Mouse (Mus musculus): ENCODE data around the gene Arhgdia. TPM values are rescaled to one million over a fixed set of nuclear protein-coding genes. Genes with fewer than 3 reads are reported as not detected.

The Arhgdia gene
- total and polyA plus RNA-seq, 3 experiments: 172 to 958 (median 417) TPM

- H3K9ac ChIP-seq (ENCODE audit: insufficient read depth, low read depth): no peak overlapping the region
- dilution Hi-C loops (cut with MboI; ENCODE audit: extremely low pct_ligation_motif_present, extremely low pct_unique_long_range_greater_than_20kb, low sequenced_read_pairs) (no loop called here), in situ Hi-C loops (cut with MboI; ENCODE audit: low pct_ligation_motif_present, low pct_unique_long_range_greater_than_20kb, low sequenced_read_pairs) (no loop called here)
- TF ChIP-seq POLR2A (IDR thresholded peaks at IDR 0.05; ENCODE audit: low read depth, low read length) (no peak), ZC3H11A (IDR thresholded peaks at IDR 0.05; ENCODE audit: low read depth, low read length) (no peak), ETS1 (conservative IDR thresholded peaks at IDR 0.05; ENCODE audit: low read depth, low read length) (no peak), CHD2 (IDR thresholded peaks at IDR 0.05; ENCODE audit: low read length) (no peak), MYC (IDR thresholded peaks at IDR 0.05; ENCODE audit: low read depth, low read length) (no peak), ELF1 (IDR thresholded peaks at IDR 0.05; ENCODE audit: low read depth, low read length) (no peak), TBP (conservative IDR thresholded peaks at IDR 0.05; ENCODE audit: low read depth, low read length) (no peak), UBTF (IDR thresholded peaks at IDR 0.05; ENCODE audit: low read depth, low read length) (no peak), IRF4 (IDR thresholded peaks at IDR 0.05; ENCODE audit: low read depth, low read length) (no peak), BHLHE40 (IDR thresholded peaks at IDR 0.05; ENCODE audit: low read depth, low read length) (no peak), MAFK (IDR thresholded peaks at IDR 0.05; ENCODE audit: insufficient replicate concordance, low read length) (no peak), PAX5 (IDR thresholded peaks at IDR 0.05; ENCODE audit: low read length) (no peak), MAZ (IDR thresholded peaks at IDR 0.05; ENCODE audit: low read depth, low read length) (no peak), EP300 (IDR thresholded peaks at IDR 0.05; ENCODE audit: low read length) (no peak), MXI1 (IDR thresholded peaks at IDR 0.05; ENCODE audit: low read depth, low read length) (no peak), NRF1 (IDR thresholded peaks at IDR 0.05; ENCODE audit: low read depth, low read length) (no peak), ZMIZ1 (IDR thresholded peaks at IDR 0.05; ENCODE audit: low read depth, low read length) (no peak), GABPA (IDR thresholded peaks at IDR 0.05; ENCODE audit: insufficient replicate concordance, low read depth, low read length) (no peak), POLR2AphosphoS2 (IDR thresholded peaks at IDR 0.05; ENCODE audit: low read depth, low read length) (no peak)
- H3K27ac ChIP-seq (ENCODE audit: insufficient read depth, low read depth): no peak overlapping the region
- H3K4me3 ChIP-seq (replicated peaks in 1 of 3; ENCODE audit: low read depth in 2 of 3, low read length in 2 of 3, poor library complexity in 1 of 3): no peak overlapping the region
- no peaks in the 10 kb centered on the region for H3K79me2 ChIP-seq (replicated peaks; ENCODE audit: control insufficient read depth, extremely low read depth, insufficient read depth, poor library complexity, severe bottlenecking)
- H3K4me1 ChIP-seq (ENCODE audit: control insufficient read depth in 1 of 2, insufficient read depth in 2 of 2): peaks cover 0 to 14% of the 10 kb centered on the region in 2 experiments; a peak in 2 of 4 replicates
- peaks cover 13% of the 10 kb centered on the region for H3K9me3 ChIP-seq (replicated peaks; ENCODE audit: low read length)
- no peak for DNase-seq (ENCODE audit: extremely low read depth)
- no peak overlapping the region for H3K4me2 ChIP-seq (ENCODE audit: insufficient read depth, low read depth, poor library complexity, severe bottlenecking)
- peaks cover 27% of the 10 kb centered on the region for H3K27me3 ChIP-seq (replicated peaks)
- no peaks in the 10 kb centered on the region for H3K36me3 ChIP-seq (replicated peaks in 1 of 2; ENCODE audit: control insufficient read depth in 1 of 2, insufficient read depth in 1 of 2, low read length in 1 of 2)
These were observed 52.5 kb downstream of the Arhgdia start for GRCm38 (mm10) chr11:120528903-120529302.

Other genes with a start within 250 kb of the Arhgdia start
Only the 20 nearest of the 35 such genes appear.
- 0.34 TPM in 2 replicates for gene Pde6g, start 128.1 kb downstream of the Arhgdia start, total RNA-seq (2012; rRNA removed)
- gene Pde6g, start 128.1 kb downstream of the Arhgdia start, total RNA-seq (2014; rRNA removed): 0.41 TPM in 1 of 2 replicates, not detected in the other
- gene Pde6g, start 128.1 kb downstream of the Arhgdia start, polyA plus RNA-seq (2012; ENCODE audit: insufficient read length, low read depth): 0.31 and 0.34 TPM in 2 replicates
- gene Oxld1, start 123.6 kb downstream of the Arhgdia start, total RNA-seq (2012; rRNA removed): 18.7 and 31.4 TPM in 2 replicates
- 17.6 and 20.3 TPM in 2 replicates for gene Oxld1, start 123.6 kb downstream of the Arhgdia start, total RNA-seq (2014; rRNA removed)
- gene Oxld1, start 123.6 kb downstream of the Arhgdia start, polyA plus RNA-seq (2012; ENCODE audit: insufficient read length, low read depth): 10.4 and 12.2 TPM in 2 replicates
- 30.1 and 43.9 TPM in 2 replicates for gene Ccdc137, start 123.5 kb downstream of the Arhgdia start, total RNA-seq (2012; rRNA removed)
- gene Ccdc137, start 123.5 kb downstream of the Arhgdia start, total RNA-seq (2014; rRNA removed): 54.6 and 61.1 TPM in 2 replicates
- gene Ccdc137, start 123.5 kb downstream of the Arhgdia start, polyA plus RNA-seq (2012; ENCODE audit: insufficient read length, low read depth): 70.4 and 104 TPM in 2 replicates
- 24.8 and 26.1 TPM in 2 replicates for gene Arl16, start 114.0 kb downstream of the Arhgdia start, total RNA-seq (2012; rRNA removed)
- 34.6 and 42.6 TPM in 2 replicates for gene Arl16, start 114.0 kb downstream of the Arhgdia start, total RNA-seq (2014; rRNA removed)
- 19.8 and 22.8 TPM in 2 replicates for gene Arl16, start 114.0 kb downstream of the Arhgdia start, polyA plus RNA-seq (2012; ENCODE audit: insufficient read length, low read depth)
- gene Mrpl12, start 97.0 kb downstream of the Arhgdia start, total RNA-seq (2012; rRNA removed): 267 and 336 TPM in 2 replicates
- 47.5 and 60.3 TPM in 2 replicates for gene Mrpl12, start 97.0 kb downstream of the Arhgdia start, total RNA-seq (2014; rRNA removed)
- gene Mrpl12, start 97.0 kb downstream of the Arhgdia start, polyA plus RNA-seq (2012; ENCODE audit: insufficient read length, low read depth): 341 and 363 TPM in 2 replicates
- gene Slc25a10, start 89.8 kb downstream of the Arhgdia start, total RNA-seq (2012; rRNA removed): 32.9 and 48.5 TPM in 2 replicates
- 29.5 and 34.6 TPM in 2 replicates for gene Slc25a10, start 89.8 kb downstream of the Arhgdia start, total RNA-seq (2014; rRNA removed)
- gene Slc25a10, start 89.8 kb downstream of the Arhgdia start, polyA plus RNA-seq (2012; ENCODE audit: insufficient read length, low read depth): 43.4 and 45.9 TPM in 2 replicates
- gene Gcgr, start 50.9 kb downstream of the Arhgdia start, total RNA-seq (2012; rRNA removed): 0.13 TPM in 1 of 2 replicates, not detected in the other
- 0.09 and 0.16 TPM in 2 replicates for gene Gcgr, start 50.9 kb downstream of the Arhgdia start, total RNA-seq (2014; rRNA removed)
- gene Gcgr, start 50.9 kb downstream of the Arhgdia start, polyA plus RNA-seq (2012; ENCODE audit: insufficient read length, low read depth): 0.20 TPM in 1 of 2 replicates, not detected in the other
- 25.8 and 39.6 TPM in 2 replicates for gene Mcrip1, start 31.9 kb downstream of the Arhgdia start, total RNA-seq (2012; rRNA removed)
- 37.6 and 46.2 TPM in 2 replicates for gene Mcrip1, start 31.9 kb downstream of the Arhgdia start, total RNA-seq (2014; rRNA removed)
- 60.2 and 66.5 TPM in 2 replicates for gene Mcrip1, start 31.9 kb downstream of the Arhgdia start, polyA plus RNA-seq (2012; ENCODE audit: insufficient read length, low read depth)
- gene Ppp1r27, start 30.5 kb downstream of the Arhgdia start, total RNA-seq (2012; rRNA removed): not detected in 2 replicates
- gene Ppp1r27, start 30.5 kb downstream of the Arhgdia start, total RNA-seq (2014; rRNA removed): not detected in 2 replicates
- not detected in 2 replicates for gene Ppp1r27, start 30.5 kb downstream of the Arhgdia start, polyA plus RNA-seq (2012; ENCODE audit: insufficient read length, low read depth)
- gene P4hb, start 8.4 kb downstream of the Arhgdia start, total RNA-seq (2012; rRNA removed): 531 and 594 TPM in 2 replicates
- gene P4hb, start 8.4 kb downstream of the Arhgdia start, total RNA-seq (2014; rRNA removed): 453 and 486 TPM in 2 replicates
- gene P4hb, start 8.4 kb downstream of the Arhgdia start, polyA plus RNA-seq (2012; ENCODE audit: insufficient read length, low read depth): 644 and 662 TPM in 2 replicates
- gene Alyref, start 16.7 kb upstream of the Arhgdia start, total RNA-seq (2012; rRNA removed): 582 and 793 TPM in 2 replicates
- 358 and 361 TPM in 2 replicates for gene Alyref, start 16.7 kb upstream of the Arhgdia start, total RNA-seq (2014; rRNA removed)
- gene Alyref, start 16.7 kb upstream of the Arhgdia start, polyA plus RNA-seq (2012; ENCODE audit: insufficient read length, low read depth): 444 and 451 TPM in 2 replicates
- gene Anapc11, start 16.8 kb upstream of the Arhgdia start, total RNA-seq (2012; rRNA removed): 108 and 114 TPM in 2 replicates
- 51.7 and 57.0 TPM in 2 replicates for gene Anapc11, start 16.8 kb upstream of the Arhgdia start, total RNA-seq (2014; rRNA removed)
- gene Anapc11, start 16.8 kb upstream of the Arhgdia start, polyA plus RNA-seq (2012; ENCODE audit: insufficient read length, low read depth): 142 and 145 TPM in 2 replicates
- 0.55 TPM in 1 of 2 replicates, not detected in the other for gene Npb, start 26.9 kb upstream of the Arhgdia start, total RNA-seq (2012; rRNA removed)
- gene Npb, start 26.9 kb upstream of the Arhgdia start, total RNA-seq (2014; rRNA removed): not detected in 2 replicates
- 1.0 and 1.3 TPM in 2 replicates for gene Npb, start 26.9 kb upstream of the Arhgdia start, polyA plus RNA-seq (2012; ENCODE audit: insufficient read length, low read depth)
- 166 and 175 TPM in 2 replicates for gene Pcyt2, start 36.3 kb upstream of the Arhgdia start, total RNA-seq (2012; rRNA removed)
- gene Pcyt2, start 36.3 kb upstream of the Arhgdia start, total RNA-seq (2014; rRNA removed): 149 and 154 TPM in 2 replicates
- gene Pcyt2, start 36.3 kb upstream of the Arhgdia start, polyA plus RNA-seq (2012; ENCODE audit: insufficient read length, low read depth): 155 and 158 TPM in 2 replicates
- gene Sirt7, start 43.6 kb upstream of the Arhgdia start, total RNA-seq (2012; rRNA removed): 75.2 and 87.1 TPM in 2 replicates
- 71.7 and 74.4 TPM in 2 replicates for gene Sirt7, start 43.6 kb upstream of the Arhgdia start, total RNA-seq (2014; rRNA removed)
- 84.4 and 91.3 TPM in 2 replicates for gene Sirt7, start 43.6 kb upstream of the Arhgdia start, polyA plus RNA-seq (2012; ENCODE audit: insufficient read length, low read depth)
- gene Mafg, start 52.0 kb upstream of the Arhgdia start, total RNA-seq (2012; rRNA removed): 26.4 and 29.3 TPM in 2 replicates
- gene Mafg, start 52.0 kb upstream of the Arhgdia start, total RNA-seq (2014; rRNA removed): 14.6 and 17.0 TPM in 2 replicates
- gene Mafg, start 52.0 kb upstream of the Arhgdia start, polyA plus RNA-seq (2012; ENCODE audit: insufficient read length, low read depth): 62.1 and 63.7 TPM in 2 replicates
- 26.2 and 75.3 TPM in 2 replicates for gene Pycr1, start 62.1 kb upstream of the Arhgdia start, total RNA-seq (2012; rRNA removed)
- 18.3 and 21.0 TPM in 2 replicates for gene Pycr1, start 62.1 kb upstream of the Arhgdia start, total RNA-seq (2014; rRNA removed)
- 27.2 and 32.3 TPM in 2 replicates for gene Pycr1, start 62.1 kb upstream of the Arhgdia start, polyA plus RNA-seq (2012; ENCODE audit: insufficient read length, low read depth)
- gene Myadml2, start 66.5 kb upstream of the Arhgdia start, total RNA-seq (2012; rRNA removed): 0.68 and 0.88 TPM in 2 replicates
- gene Myadml2, start 66.5 kb upstream of the Arhgdia start, total RNA-seq (2014; rRNA removed): not detected in 2 replicates
- gene Myadml2, start 66.5 kb upstream of the Arhgdia start, polyA plus RNA-seq (2012; ENCODE audit: insufficient read length, low read depth): not detected in 2 replicates
- not detected in 2 replicates for gene Notum, start 79.6 kb upstream of the Arhgdia start, total RNA-seq (2012; rRNA removed)
- not detected in 2 replicates for gene Notum, start 79.6 kb upstream of the Arhgdia start, total RNA-seq (2014; rRNA removed)
- not detected in 2 replicates for gene Notum, start 79.6 kb upstream of the Arhgdia start, polyA plus RNA-seq (2012; ENCODE audit: insufficient read length, low read depth)
- gene Aspscr1, start 91.3 kb upstream of the Arhgdia start, total RNA-seq (2012; rRNA removed): 34.1 and 37.7 TPM in 2 replicates
- 24.9 and 27.3 TPM in 2 replicates for gene Aspscr1, start 91.3 kb upstream of the Arhgdia start, total RNA-seq (2014; rRNA removed)
- 62.4 and 69.9 TPM in 2 replicates for gene Aspscr1, start 91.3 kb upstream of the Arhgdia start, polyA plus RNA-seq (2012; ENCODE audit: insufficient read length, low read depth)